Mouse (Mus musculus): Measurements from ENCODE around the gene Ppfia3. TPM values are rescaled to one million over a fixed set of nuclear protein-coding genes. Genes with fewer than 3 reads are reported as not detected.

The Ppfia3 gene
- total and polyA plus RNA-seq, 3 experiments: 0.11 to 0.26 (median 0.14) TPM

GRCm38 (mm10) chr7:45339410-45340065, 27.3 kb downstream of the Ppfia3 start:
- peak overlapping the region; percentile 78 for H3K9ac ChIP-seq (ENCODE audit: low read depth, low read length)
- DNase-seq: peak; percentile 74 to 78
- no peaks in the 10 kb centered on the region for H3K27me3 ChIP-seq (ENCODE audit: control insufficient read depth, insufficient read depth, low read length)
- H3K36me3 ChIP-seq (ENCODE audit: control insufficient read depth, insufficient read depth, low read length): no peaks in the 10 kb centered on the region
- 0 out of 2 replicates have a peak, but pooled peaks have one; percentile 32 for TF ChIP-seq POLR2A (IDR thresholded peaks at IDR 0.05; ENCODE audit: insufficient read depth, low read depth, low read length)
- TF ChIP-seq EP300 (IDR thresholded peaks at IDR 0.05; ENCODE audit: insufficient read depth, low read depth, low read length): 0 out of 2 replicates have a peak, but pooled peaks have one; percentile 12
- peak; percentile 52 for TF ChIP-seq CTCF (IDR thresholded peaks at IDR 0.05)
- intact Hi-C loops (cut with DNase I): loop anchor here (5.0 kb wide), 1 partner anchor 32 kb away; no protein-coding TSS in a partner anchor
- H3K4me3 ChIP-seq: peak overlapping the region; percentile 46
- H3K4me1 ChIP-seq (ENCODE audit: control insufficient read depth, insufficient read depth, low read length): peaks cover 13% of the 10 kb centered on the region
- WGBS: 3% methylated on average over 39 of the region's 39 CpGs
- H3K79me2 ChIP-seq (replicated peaks; ENCODE audit: control insufficient read depth, insufficient read depth, low read length): no peaks in the 10 kb centered on the region
- H3K27ac ChIP-seq: peak overlapping the region; percentile 33

- TF ChIP-seq POLR2A (IDR thresholded peaks at IDR 0.05; ENCODE audit: insufficient read depth, low read depth, low read length): no peak
- TF ChIP-seq EP300 (IDR thresholded peaks at IDR 0.05; ENCODE audit: insufficient read depth, low read depth, low read length): no peak
- TF ChIP-seq CTCF (IDR thresholded peaks at IDR 0.05): no peak
- H3K36me3 ChIP-seq (ENCODE audit: control insufficient read depth, insufficient read depth, low read length): no peaks in the 10 kb centered on the region
- WGBS: 10% methylated on average over 14 of the region's 14 CpGs
- H3K27ac ChIP-seq: no peak overlapping the region; the same call in 1 of the 2 replicates
- H3K9ac ChIP-seq (ENCODE audit: low read depth, low read length): peak overlapping the region; percentile 61
- H3K27me3 ChIP-seq (ENCODE audit: control insufficient read depth, insufficient read depth, low read length): no peaks in the 10 kb centered on the region
- H3K4me1 ChIP-seq (ENCODE audit: control insufficient read depth, insufficient read depth, low read length): peaks cover 13% of the 10 kb centered on the region
- peak; percentile 39 to 46 for DNase-seq
- intact Hi-C loops (cut with DNase I): no loop called here
- peak overlapping the region; percentile 45 for H3K4me3 ChIP-seq
- H3K79me2 ChIP-seq (replicated peaks; ENCODE audit: control insufficient read depth, insufficient read depth, low read length): no peaks in the 10 kb centered on the region
Measured at GRCm38 (mm10) chr7:45338161-45338911, 28.5 kb downstream of the Ppfia3 start.

- H3K27me3 ChIP-seq (ENCODE audit: control insufficient read depth, insufficient read depth, low read length): no peaks in the 10 kb centered on the region
- peak overlapping the region; percentile 45 for H3K4me3 ChIP-seq
- H3K9ac ChIP-seq (ENCODE audit: low read depth, low read length): peak overlapping the region; percentile 61
- H3K79me2 ChIP-seq (replicated peaks; ENCODE audit: control insufficient read depth, insufficient read depth, low read length): no peaks in the 10 kb centered on the region
- peaks cover 13% of the 10 kb centered on the region for H3K4me1 ChIP-seq (ENCODE audit: control insufficient read depth, insufficient read depth, low read length)
- no peak for DNase-seq
- TF ChIP-seq CTCF (IDR thresholded peaks at IDR 0.05) (no peak), EP300 (IDR thresholded peaks at IDR 0.05; ENCODE audit: insufficient read depth, low read depth, low read length) (no peak), POLR2A (IDR thresholded peaks at IDR 0.05; ENCODE audit: insufficient read depth, low read depth, low read length) (no peak)
- WGBS: 11% methylated on average over 4 of the region's 4 CpGs
- peak overlapping the region; percentile 38; the same call in 1 of the 2 replicates for H3K27ac ChIP-seq
- intact Hi-C loops (cut with DNase I): no loop called here
- H3K36me3 ChIP-seq (ENCODE audit: control insufficient read depth, insufficient read depth, low read length): no peaks in the 10 kb centered on the region
Measured at GRCm38 (mm10) chr7:45337469-45337868, 29.4 kb downstream of the Ppfia3 start.

GRCm38 (mm10) chr7:45336319-45336718, 30.5 kb downstream of the Ppfia3 start:
- peaks cover 13% of the 10 kb centered on the region for H3K4me1 ChIP-seq (ENCODE audit: control insufficient read depth, insufficient read depth, low read length)
- no peak for TF ChIP-seq CTCF (IDR thresholded peaks at IDR 0.05)
- no peak for TF ChIP-seq POLR2A (IDR thresholded peaks at IDR 0.05; ENCODE audit: insufficient read depth, low read depth, low read length)
- 80% methylated on average over 4 of the region's 4 CpGs for WGBS

GRCm38 (mm10) chr7:45335056-45335455, 31.8 kb downstream of the Ppfia3 start, which contains the start of gene Hrc:
TSS of gene Hrc (plus strand) at chr7:45335290.
- peak; percentile 57 to 74 for DNase-seq
- TF ChIP-seq EP300 (IDR thresholded peaks at IDR 0.05; ENCODE audit: insufficient read depth, low read depth, low read length): no peak
- TF ChIP-seq CTCF (IDR thresholded peaks at IDR 0.05): no peak
- TF ChIP-seq POLR2A (IDR thresholded peaks at IDR 0.05; ENCODE audit: insufficient read depth, low read depth, low read length): peak; percentile 81
- H3K27ac ChIP-seq: peak within 1 kb of the TSS; percentile 87

More at GRCm38 (mm10) chr7:45336319-45336718, 30.5 kb downstream of the Ppfia3 start:
- Histone ChIP-seq H3K27ac (peak overlapping the region; percentile 13), H3K9ac (ENCODE audit: low read depth, low read length) (no peak overlapping the region), H3K27me3 (ENCODE audit: control insufficient read depth, insufficient read depth, low read length) (no peaks in the 10 kb centered on the region), H3K79me2 (replicated peaks; ENCODE audit: control insufficient read depth, insufficient read depth, low read length) (no peaks in the 10 kb centered on the region), H3K4me3 (peak overlapping the region; percentile 50), H3K36me3 (ENCODE audit: control insufficient read depth, insufficient read depth, low read length) (no peaks in the 10 kb centered on the region)
- intact Hi-C loops (cut with DNase I): no loop called here
- no peak for DNase-seq

More at GRCm38 (mm10) chr7:45335056-45335455, 31.8 kb downstream of the Ppfia3 start, which contains the start of gene Hrc:
- H3K79me2 ChIP-seq (replicated peaks; ENCODE audit: control insufficient read depth, insufficient read depth, low read length): no peaks in the 10 kb centered on the region
- H3K27me3 ChIP-seq (ENCODE audit: control insufficient read depth, insufficient read depth, low read length): no peaks in the 10 kb centered on the region
- H3K9ac ChIP-seq (ENCODE audit: low read depth, low read length): peak within 1 kb of the TSS; percentile 49
- no peaks in the 10 kb centered on the region for H3K36me3 ChIP-seq (ENCODE audit: control insufficient read depth, insufficient read depth, low read length)
- H3K4me3 ChIP-seq: peak within 1 kb of the TSS; percentile 50
- H3K4me1 ChIP-seq (ENCODE audit: control insufficient read depth, insufficient read depth, low read length): peaks cover 4% of the 10 kb centered on the region
- 32% methylated on average over 5 of the region's 5 CpGs for WGBS
- intact Hi-C loops (cut with DNase I): loop anchor here (2.0 kb wide), 1 partner anchor 34 kb away; no protein-coding TSS in a partner anchor
